Mouse (Mus musculus): ENCODE results near the gene Tnnt3. TPM values are rescaled to one million over a fixed set of nuclear protein-coding genes. Genes with fewer than 3 reads are reported as not detected.
A peak's percentile ranks its signal among the peaks of the same experiment; 100 is the strongest.

Tnnt3 gene
- polyA plus RNA-seq, 1 experiment from 2014 or later: 5.8 TPM

- Histone ChIP-seq H3K4me3 (ENCODE audit: control insufficient read depth in 1 of 2, insufficient read depth in 1 of 2, low read depth in 1 of 2, low read length in 2 of 2) (no peak overlapping the region), H3K9me3 (ENCODE audit: control insufficient read depth, low read length) (no peaks in the 10 kb centered on the region), H3K4me1 (ENCODE audit: control insufficient read depth in 2 of 2, insufficient read depth in 2 of 2, low read length in 2 of 2) (peaks cover 28 to 45% of the 10 kb centered on the region in 2 experiments), H3K36me3 (ENCODE audit: control insufficient read depth, insufficient read depth, low read length) (peaks cover 57% of the 10 kb centered on the region), H3K27me3 (ENCODE audit: control insufficient read depth, insufficient read depth, low read length) (no peaks in the 10 kb centered on the region), H3K4me2 (ENCODE audit: low read length) (no peak overlapping the region), H3K9ac (ENCODE audit: low read length) (peak overlapping the region; percentile 57; the same call in 1 of the 2 replicates), H3K27ac (replicated peaks in 1 of 2; ENCODE audit: control insufficient read depth in 1 of 2, insufficient read depth in 1 of 2, low read depth in 2 of 2, low read length in 2 of 2) (peak overlapping the region; percentile 57 to 98)
- WGBS: 88% methylated on average over 3 of the region's 3 CpGs
- no peak for ATAC-seq (ENCODE audit: insufficient number of reproducible peaks, insufficient read depth, low FRiP score, low read depth)
These were observed 10.6 kb upstream of the Tnnt3 start for GRCm38 (mm10) chr7:142488053-142488452.

- no peak overlapping the region for H3K27ac ChIP-seq (replicated peaks in 1 of 2; ENCODE audit: control insufficient read depth in 1 of 2, insufficient read depth in 1 of 2, low read depth in 2 of 2, low read length in 2 of 2)
- H3K36me3 ChIP-seq (ENCODE audit: control insufficient read depth, insufficient read depth, low read length): peaks cover 46% of the 10 kb centered on the region
- H3K9me3 ChIP-seq (ENCODE audit: control insufficient read depth, low read length): no peaks in the 10 kb centered on the region
- no peak overlapping the region for H3K4me2 ChIP-seq (ENCODE audit: low read length)
- H3K27me3 ChIP-seq (ENCODE audit: control insufficient read depth, insufficient read depth, low read length): no peaks in the 10 kb centered on the region
- 86% methylated on average over 8 of the region's 8 CpGs for WGBS
- no peak overlapping the region for H3K9ac ChIP-seq (ENCODE audit: low read length)
- H3K4me3 ChIP-seq (ENCODE audit: control insufficient read depth in 1 of 2, insufficient read depth in 1 of 2, low read depth in 1 of 2, low read length in 2 of 2): no peak overlapping the region
- ATAC-seq (ENCODE audit: insufficient number of reproducible peaks, insufficient read depth, low FRiP score, low read depth): no peak
- H3K4me1 ChIP-seq (ENCODE audit: control insufficient read depth in 2 of 2, insufficient read depth in 2 of 2, low read length in 2 of 2): peaks cover 8 to 10% of the 10 kb centered on the region in 2 experiments
These were observed 5.1 kb upstream of the Tnnt3 start for GRCm38 (mm10) chr7:142493535-142493934.

- H3K4me1 ChIP-seq (ENCODE audit: control insufficient read depth in 2 of 2, insufficient read depth in 2 of 2, low read length in 2 of 2): peaks cover 21 to 22% of the 10 kb centered on the region in 2 experiments
- 77% methylated on average over 3 of the region's 3 CpGs for WGBS
- no peaks in the 10 kb centered on the region for H3K9me3 ChIP-seq (ENCODE audit: control insufficient read depth, low read length)
- H3K27ac ChIP-seq (replicated peaks in 1 of 2; ENCODE audit: control insufficient read depth in 1 of 2, insufficient read depth in 1 of 2, low read depth in 2 of 2, low read length in 2 of 2): no peak overlapping the region
- H3K4me2 ChIP-seq (ENCODE audit: low read length): no peak overlapping the region
- H3K9ac ChIP-seq (ENCODE audit: low read length): no peak overlapping the region
- H3K4me3 ChIP-seq (ENCODE audit: control insufficient read depth in 1 of 2, insufficient read depth in 1 of 2, low read depth in 1 of 2, low read length in 2 of 2): no peak overlapping the region
- H3K36me3 ChIP-seq (ENCODE audit: control insufficient read depth, insufficient read depth, low read length): peaks cover 20% of the 10 kb centered on the region; the same call in 1 of the 2 replicates
- no peaks in the 10 kb centered on the region for H3K27me3 ChIP-seq (ENCODE audit: control insufficient read depth, insufficient read depth, low read length)
- no peak for ATAC-seq (ENCODE audit: insufficient number of reproducible peaks, insufficient read depth, low FRiP score, low read depth)
These were observed 2.5 kb upstream of the Tnnt3 start for GRCm38 (mm10) chr7:142496158-142496557.

GRCm38 (mm10) chr7:142496800-142497199, 1.8 kb upstream of the Tnnt3 start:
- WGBS: 86% methylated on average over 5 of the region's 5 CpGs
- Histone ChIP-seq H3K9me3 (ENCODE audit: control insufficient read depth, low read length) (no peaks in the 10 kb centered on the region), H3K27ac (replicated peaks in 1 of 2; ENCODE audit: control insufficient read depth in 1 of 2, insufficient read depth in 1 of 2, low read depth in 2 of 2, low read length in 2 of 2) (no peak overlapping the region), H3K4me1 (ENCODE audit: control insufficient read depth in 2 of 2, insufficient read depth in 2 of 2, low read length in 2 of 2) (peaks cover 21 to 22% of the 10 kb centered on the region in 2 experiments), H3K36me3 (ENCODE audit: control insufficient read depth, insufficient read depth, low read length) (peaks cover 14% of the 10 kb centered on the region; the same call in 1 of the 2 replicates), H3K4me3 (ENCODE audit: control insufficient read depth in 1 of 2, insufficient read depth in 1 of 2, low read depth in 1 of 2, low read length in 2 of 2) (no peak overlapping the region), H3K9ac (ENCODE audit: low read length) (no peak overlapping the region), H3K4me2 (ENCODE audit: low read length) (no peak overlapping the region), H3K27me3 (ENCODE audit: control insufficient read depth, insufficient read depth, low read length) (no peaks in the 10 kb centered on the region)
- no peak for ATAC-seq (ENCODE audit: insufficient number of reproducible peaks, insufficient read depth, low FRiP score, low read depth)

- H3K4me2 ChIP-seq (ENCODE audit: low read length): no peak overlapping the region
- no peaks in the 10 kb centered on the region for H3K9me3 ChIP-seq (ENCODE audit: control insufficient read depth, low read length)
- H3K36me3 ChIP-seq (ENCODE audit: control insufficient read depth, insufficient read depth, low read length): 0 out of 2 replicates have a peak, but pooled peaks cover 10% of the 10 kb centered on the region
- no peaks in the 10 kb centered on the region for H3K27me3 ChIP-seq (ENCODE audit: control insufficient read depth, insufficient read depth, low read length)
- ATAC-seq (ENCODE audit: insufficient number of reproducible peaks, insufficient read depth, low FRiP score, low read depth): no peak
- 85% methylated on average over 2 of the region's 2 CpGs for WGBS
- H3K27ac ChIP-seq (replicated peaks in 1 of 2; ENCODE audit: control insufficient read depth in 1 of 2, insufficient read depth in 1 of 2, low read depth in 2 of 2, low read length in 2 of 2): no peak overlapping the region
- H3K4me3 ChIP-seq (ENCODE audit: control insufficient read depth in 1 of 2, insufficient read depth in 1 of 2, low read depth in 1 of 2, low read length in 2 of 2): no peak overlapping the region
- H3K4me1 ChIP-seq (ENCODE audit: control insufficient read depth in 2 of 2, insufficient read depth in 2 of 2, low read length in 2 of 2): peaks cover 21 to 22% of the 10 kb centered on the region in 2 experiments
- no peak overlapping the region for H3K9ac ChIP-seq (ENCODE audit: low read length)
These were observed 861 bp upstream of the Tnnt3 start for GRCm38 (mm10) chr7:142497775-142498174.

- H3K36me3 ChIP-seq (ENCODE audit: control insufficient read depth, insufficient read depth, low read length): 0 out of 2 replicates have a peak, but pooled peaks cover 2% of the 10 kb centered on the region
- no peak overlapping the region for H3K9ac ChIP-seq (ENCODE audit: low read length)
- H3K4me2 ChIP-seq (ENCODE audit: low read length): no peak overlapping the region
- no peak overlapping the region for H3K4me3 ChIP-seq (ENCODE audit: control insufficient read depth in 1 of 2, insufficient read depth in 1 of 2, low read depth in 1 of 2, low read length in 2 of 2)
- H3K4me1 ChIP-seq (ENCODE audit: control insufficient read depth in 2 of 2, insufficient read depth in 2 of 2, low read length in 2 of 2): peaks cover 21 to 22% of the 10 kb centered on the region in 2 experiments
- no peak for ATAC-seq (ENCODE audit: insufficient number of reproducible peaks, insufficient read depth, low FRiP score, low read depth)
- no peaks in the 10 kb centered on the region for H3K27me3 ChIP-seq (ENCODE audit: control insufficient read depth, insufficient read depth, low read length)
- peak overlapping the region; percentile 49 to 72; a peak in 3 of 4 replicates for H3K27ac ChIP-seq (replicated peaks in 1 of 2; ENCODE audit: control insufficient read depth in 1 of 2, insufficient read depth in 1 of 2, low read depth in 2 of 2, low read length in 2 of 2)
- H3K9me3 ChIP-seq (ENCODE audit: control insufficient read depth, low read length): no peaks in the 10 kb centered on the region
- 32% methylated on average over 5 of the region's 5 CpGs for WGBS
These were observed 530 bp downstream of the Tnnt3 start for GRCm38 (mm10) chr7:142499010-142499721.

- Histone ChIP-seq H3K4me1 (ENCODE audit: control insufficient read depth in 2 of 2, insufficient read depth in 2 of 2, low read length in 2 of 2) (peaks cover 21 to 22% of the 10 kb centered on the region in 2 experiments), H3K27ac (replicated peaks in 1 of 2; ENCODE audit: control insufficient read depth in 1 of 2, insufficient read depth in 1 of 2, low read depth in 2 of 2, low read length in 2 of 2) (peak overlapping the region; percentile 49 to 72; a peak in 3 of 4 replicates), H3K27me3 (ENCODE audit: control insufficient read depth, insufficient read depth, low read length) (no peaks in the 10 kb centered on the region), H3K4me3 (ENCODE audit: control insufficient read depth in 1 of 2, insufficient read depth in 1 of 2, low read depth in 1 of 2, low read length in 2 of 2) (no peak overlapping the region), H3K4me2 (ENCODE audit: low read length) (no peak overlapping the region), H3K9ac (ENCODE audit: low read length) (no peak overlapping the region), H3K36me3 (ENCODE audit: control insufficient read depth, insufficient read depth, low read length) (no peaks in the 10 kb centered on the region), H3K9me3 (ENCODE audit: control insufficient read depth, low read length) (no peaks in the 10 kb centered on the region)
- ATAC-seq (ENCODE audit: insufficient number of reproducible peaks, insufficient read depth, low FRiP score, low read depth): no peak
- 62% methylated on average over 1 of the region's 1 CpGs for WGBS
These were observed 1.4 kb downstream of the Tnnt3 start for GRCm38 (mm10) chr7:142500032-142500431.

Measured in heart, embryonic 14.5 days (tissue).